Mouse (Mus musculus) T-helper 17 cell (primary cell): ENCODE measurements around the gene Cfb.

Experiments
- in situ Hi-C, 2 experiments: fragments of 300-600 bp; cut with MboI, MseI; formaldehyde crosslinking; loops; 1 replicate in 1 of 2; 2 replicates in 1 of 2; pipeline ENCODE4 v1.15.1; 2025; ENCODE audit warnings: high pct_unique_total_duplicates in 2 of 2

Gene Cfb

GRCm38 (mm10) chr17:34884704-34885103, 22.4 kb upstream of the Cfb start:
- in situ Hi-C loops, result no loop called here

- in situ Hi-C loops, result no loop called here
Observed at GRCm38 (mm10) chr17:34883332-34883731, 21.0 kb upstream of the Cfb start.

- in situ Hi-C loops, result no loop called here
Observed at GRCm38 (mm10) chr17:34881683-34882310, 19.5 kb upstream of the Cfb start, which contains the start of gene Gm20547. Gene Gm20547, minus strand, starts transcription at chr17:34882042.

GRCm38 (mm10) chr17:34881166-34881565, 18.8 kb upstream of the Cfb start:
- in situ Hi-C loops, result no loop called here

- in situ Hi-C loops, result no loop called here
Observed at GRCm38 (mm10) chr17:34879336-34879879, 17.1 kb upstream of the Cfb start, which contains the start of gene Zbtb12. Gene Zbtb12, plus strand, starts transcription at chr17:34879483.

- in situ Hi-C loops, result no loop called here
Observed at GRCm38 (mm10) chr17:34874321-34874720, 12.0 kb upstream of the Cfb start.

GRCm38 (mm10) chr17:34865981-34866380, 3.7 kb upstream of the Cfb start:
- in situ Hi-C loops, result no loop called here

- in situ Hi-C loops, result loop anchor here in 1 of 2 experiments (5.0 kb wide), 1 partner anchor 50 kb away; the partner anchor contains the start of gene Slc44a4
Observed at GRCm38 (mm10) chr17:34861704-34862415, 458 bp downstream of the Cfb start.

- in situ Hi-C loops, result loop anchor here in 1 of 2 experiments (5.0 kb wide), 1 partner anchor 52 kb away; the partner anchor contains the start of gene Slc44a4
Observed at GRCm38 (mm10) chr17:34860514-34860913, 1.8 kb downstream of the Cfb start.

GRCm38 (mm10) chr17:34858670-34859069, 3.6 kb downstream of the Cfb start:
- in situ Hi-C loops, result no loop called here

- in situ Hi-C loops, result no loop called here
Observed at GRCm38 (mm10) chr17:34855825-34856224, 6.5 kb downstream of the Cfb start.

- in situ Hi-C loops, result no loop called here
Observed at GRCm38 (mm10) chr17:34854761-34855160, 7.6 kb downstream of the Cfb start.

- in situ Hi-C loops, result no loop called here
Observed at GRCm38 (mm10) chr17:34853511-34853910, 8.8 kb downstream of the Cfb start.

GRCm38 (mm10) chr17:34850517-34851125, 11.7 kb downstream of the Cfb start:
- in situ Hi-C loops, result no loop called here

GRCm38 (mm10) chr17:34849722-34850516, 12.4 kb downstream of the Cfb start, which contains the start of the genes Skiv2l and Nelfe:
Gene Skiv2l, minus strand, starts transcription at chr17:34850210.
Gene Nelfe, plus strand, starts transcription at chr17:34850391.
- in situ Hi-C loops, result loop anchor here (10.0 to 25.0 kb wide), 3 partner anchors 655 to 938 kb away; partner anchors contain the start of genes Daxx (in 1 of the 2), Platr17 (in 1 of the 2), Psmb8 (in 1 of the 2) and Tapbp (in 1 of the 2)

GRCm38 (mm10) chr17:34847615-34848014, 14.7 kb downstream of the Cfb start:
- in situ Hi-C loops, result loop anchor here (10.0 to 25.0 kb wide), 3 partner anchors 653 to 935 kb away; partner anchors contain the start of genes Daxx (in 1 of the 2), Platr17 (in 1 of the 2), Psmb8 (in 1 of the 2) and Tapbp (in 1 of the 2)

GRCm38 (mm10) chr17:34847192-34847591, 15.1 kb downstream of the Cfb start:
- in situ Hi-C loops, result loop anchor here (10.0 to 25.0 kb wide), 3 partner anchors 652 to 935 kb away; partner anchors contain the start of genes Daxx (in 1 of the 2), Platr17 (in 1 of the 2), Psmb8 (in 1 of the 2) and Tapbp (in 1 of the 2)

- in situ Hi-C loops, result loop anchor here (10.0 to 25.0 kb wide), 3 partner anchors 650 to 933 kb away; partner anchors contain the start of genes Daxx (in 1 of the 2), Platr17 (in 1 of the 2), Psmb8 (in 1 of the 2) and Tapbp (in 1 of the 2)
Observed at GRCm38 (mm10) chr17:34844884-34845283, 17.4 kb downstream of the Cfb start.

GRCm38 (mm10) chr17:34840736-34841307, 21.5 kb downstream of the Cfb start:
- in situ Hi-C loops, result loop anchor here (10.0 to 25.0 kb wide), 3 partner anchors 646 to 929 kb away; partner anchors contain the start of genes Daxx (in 1 of the 2), Platr17 (in 1 of the 2), Psmb8 (in 1 of the 2) and Tapbp (in 1 of the 2)

GRCm38 (mm10) chr17:34838785-34839184, 23.5 kb downstream of the Cfb start:
- in situ Hi-C loops, result loop anchor here (25.0 kb wide), 2 partner anchors 776 to 926 kb away; partner anchors contain the start of genes Daxx (in 1 of the 2), Platr17 (in 1 of the 2), Tapbp (in 1 of the 2) and Zbtb22 (in 1 of the 2)
